Mouse (Mus musculus) macrophage (primary cell): Measurements from ENCODE around the gene A630095N17Rik. TPM values are rescaled to one million over a fixed set of nuclear protein-coding genes. Genes with fewer than 3 reads are reported as not detected.

Source experiments
- H3K27ac ChIP-seq: fragments of 350-480 bp; formaldehyde crosslinking; 2 replicates; pipeline ENCODE4 v1.9.0; 2021
- H3K36me3 ChIP-seq: fragments of 350-480 bp; formaldehyde crosslinking; 2 replicates; pipeline ENCODE4 v1.9.0; 2021; ENCODE audit errors: inconsistent target
- H3K4me3 ChIP-seq: fragments of 350-480 bp; formaldehyde crosslinking; 2 replicates; pipeline ENCODE4 v1.9.0; 2021; ENCODE audit errors: inconsistent target
- H3K79me2 ChIP-seq: fragments of 350-480 bp; formaldehyde crosslinking; 2 replicates; pipeline ENCODE4 v1.9.0; 2021; ENCODE audit errors: inconsistent target
- WGBS: methylation state at CpG from one replicate; pipeline ENCODE4 v1.1.7; 2026; ENCODE audit warnings: inconsistent platforms; ENCODE audit not compliant: missing documents; 5-methylcytosine and 5-hydroxymethylcytosine counted together
- polyA plus RNA-seq: library from polyadenylated mRNA; stranded (reverse); fragments of 250-400 nt; gene quantifications from 3 replicates; pipeline ENCODE4 v1.2.4, GENCODE M21; 2018; ENCODE audit warnings: inconsistent platforms

The A630095N17Rik gene
- polyA plus RNA-seq, 1 experiment from 2014 or later, result not detected

GRCm38 (mm10) chr1:75181377-75181870 lies 50.5 kb downstream of the A630095N17Rik start:
- H3K27ac ChIP-seq, result no peak overlapping the region
- H3K4me3 ChIP-seq, result no peak overlapping the region
- H3K79me2 ChIP-seq, result no peaks in the 10 kb centered on the region
- WGBS, result 97% methylated on average over 3 of the region's 4 CpGs
- H3K36me3 ChIP-seq, result peaks cover 46% of the 10 kb centered on the region

GRCm38 (mm10) chr1:75180741-75181140 lies 51.2 kb downstream of the A630095N17Rik start:
- Histone ChIP-seq H3K36me3 (peaks cover 39% of the 10 kb centered on the region), H3K27ac (no peak overlapping the region), H3K79me2 (no peaks in the 10 kb centered on the region), H3K4me3 (no peak overlapping the region)
- 63% methylated on average over 5 of the region's 7 CpGs for WGBS

- under 1% methylated on average over 31 of the region's 31 CpGs for WGBS
- Histone ChIP-seq H3K36me3 (peaks cover 33% of the 10 kb centered on the region), H3K4me3 (peak within 1 kb of the TSS; percentile 44), H3K79me2 (no peaks in the 10 kb centered on the region), H3K27ac (no peak within 1 kb of the TSS)
These were observed 51.8 kb downstream of the A630095N17Rik start, which contains the start of gene Abcb6 for GRCm38 (mm10) chr1:75180105-75180590. TSS of gene Abcb6 (minus strand) at chr1:75180392.

- Histone ChIP-seq H3K36me3 (peaks cover 27% of the 10 kb centered on the region), H3K4me3 (peak overlapping the region; percentile 44), H3K79me2 (no peaks in the 10 kb centered on the region), H3K27ac (no peak overlapping the region)
- 3% methylated on average over 23 of the region's 23 CpGs for WGBS
These were observed 52.4 kb downstream of the A630095N17Rik start for GRCm38 (mm10) chr1:75179334-75180104.

Other genes with a start within 250 kb of the A630095N17Rik start
- 2.1 to 3.5 TPM (median 2.5 TPM) in 3 replicates for gene Nhej1, start 106.9 kb downstream of the A630095N17Rik start, polyA plus RNA-seq
- gene Slc23a3, start 98.2 kb downstream of the A630095N17Rik start, polyA plus RNA-seq, result not detected in 3 replicates
- gene Cnppd1, start 89.4 kb downstream of the A630095N17Rik start, polyA plus RNA-seq, result 52.3 to 87.8 TPM (median 60.4 TPM) in 3 replicates
- gene Retreg2, start 89.3 kb downstream of the A630095N17Rik start, polyA plus RNA-seq, result 56.8 to 88.1 TPM (median 67.2 TPM) in 3 replicates
- gene Zfand2b, start 63.5 kb downstream of the A630095N17Rik start, polyA plus RNA-seq, result 16.6 to 24.7 TPM (median 21.2 TPM) in 3 replicates
- gene Abcb6, start 51.7 kb downstream of the A630095N17Rik start, polyA plus RNA-seq, result 5.1 to 12.7 TPM (median 6.4 TPM) in 3 replicates
- 7.3 to 11.6 TPM (median 9.2 TPM) in 3 replicates for gene Ankzf1, start 40.0 kb downstream of the A630095N17Rik start, polyA plus RNA-seq
- gene Atg9a, start 39.9 kb downstream of the A630095N17Rik start, polyA plus RNA-seq, result 9.0 to 21.6 TPM (median 10.2 TPM) in 3 replicates
- 9.8 to 15.2 TPM (median 13.2 TPM) in 3 replicates for gene Glb1l, start 21.3 kb downstream of the A630095N17Rik start, polyA plus RNA-seq
- 31.1 to 48.8 TPM (median 46.3 TPM) in 3 replicates for gene Stk16, start 21.3 kb downstream of the A630095N17Rik start, polyA plus RNA-seq
- 23.4 to 32.3 TPM (median 23.9 TPM) in 3 replicates for gene Tuba4a, start 12.2 kb downstream of the A630095N17Rik start, polyA plus RNA-seq
- 9.7 to 10.3 TPM (median 10.1 TPM) in 3 replicates for gene Dnajb2, start 4.3 kb upstream of the A630095N17Rik start, polyA plus RNA-seq
- gene Ptprn, start 32.4 kb upstream of the A630095N17Rik start, polyA plus RNA-seq, result 0.04 to 0.26 TPM in 2 of 3 replicates, not detected in the other
- gene Resp18, start 46.3 kb upstream of the A630095N17Rik start, polyA plus RNA-seq, result not detected in 3 replicates
- gene Dnpep, start 85.9 kb upstream of the A630095N17Rik start, polyA plus RNA-seq, result 28.9 to 35.0 TPM (median 29.8 TPM) in 3 replicates
- gene Des, start 128.2 kb upstream of the A630095N17Rik start, polyA plus RNA-seq, result not detected in 3 replicates
- 98.9 to 144 TPM (median 121 TPM) in 3 replicates for gene Speg, start 143.2 kb upstream of the A630095N17Rik start, polyA plus RNA-seq
- 36.3 to 56.6 TPM (median 40.3 TPM) in 3 replicates for gene Gmppa, start 203.8 kb upstream of the A630095N17Rik start, polyA plus RNA-seq
- gene Asic4, start 218.3 kb upstream of the A630095N17Rik start, polyA plus RNA-seq, result not detected in 3 replicates
- gene Chpf, start 247.2 kb upstream of the A630095N17Rik start, polyA plus RNA-seq, result 0.09 to 0.14 TPM (median 0.12 TPM) in 3 replicates
- not detected in 3 replicates for gene Tmem198, start 247.4 kb upstream of the A630095N17Rik start, polyA plus RNA-seq